Mouse (Mus musculus): ENCODE measurements around the gene Gpr152.
A peak's percentile ranks its signal among the peaks of the same experiment; 100 is the strongest.

The Gpr152 gene

DNA sequence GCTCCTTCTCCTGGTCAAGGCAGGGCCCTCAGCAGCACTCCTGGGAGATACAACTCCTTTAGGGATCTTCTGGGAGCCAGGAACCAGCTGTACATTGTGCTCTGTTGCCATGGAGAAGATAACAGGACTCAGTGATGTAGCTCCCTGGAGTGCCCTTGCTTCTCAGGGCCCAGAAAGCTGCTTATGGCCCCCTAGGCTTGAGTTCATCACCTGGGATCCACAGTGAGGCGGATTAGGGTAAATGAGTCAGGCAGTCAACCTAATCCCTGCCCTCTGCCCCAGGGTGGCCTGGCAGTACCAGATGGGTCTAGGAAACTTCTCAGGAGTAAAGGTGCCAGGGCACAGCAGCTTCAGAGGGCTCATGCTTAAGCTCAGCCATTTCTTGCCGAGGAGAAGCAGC lies at the start of gene Gpr152:
TSS of gene Gpr152 (plus strand) at position 342 of the 400 bp plus-strand sequence.
- DNase-seq (ENCODE audit: low read depth, low spot score): peak; percentile 58

GRCm38 (mm10) chr19:4090446-4090845 lies 49.1 kb upstream of the Gpr152 start:
- DNase-seq (ENCODE audit: low read depth, low spot score): no peak

- no peak for DNase-seq (ENCODE audit: low read depth, low spot score)
Measured at GRCm38 (mm10) chr19:4091383-4091782, 48.2 kb upstream of the Gpr152 start.

DNA sequence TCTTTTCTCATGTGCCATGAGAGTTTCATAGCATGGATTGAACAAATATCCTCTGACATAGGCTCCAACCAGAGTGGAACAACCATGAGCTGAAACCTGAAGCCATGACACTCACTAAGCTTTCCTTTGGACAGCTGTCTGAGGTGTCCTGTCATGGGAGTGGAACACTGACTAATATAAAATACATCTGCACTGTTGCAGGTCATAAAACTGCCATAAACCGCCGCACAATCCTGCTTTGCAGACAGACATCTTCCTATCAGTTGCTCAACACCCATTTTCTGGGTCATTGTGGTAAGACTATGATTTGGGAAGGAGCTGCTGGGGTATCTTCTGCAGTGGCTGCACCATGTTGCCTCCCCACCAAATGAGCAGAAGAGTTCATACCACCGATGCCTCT lies 46.8 kb upstream of the Gpr152 start:
- no peak for DNase-seq (ENCODE audit: low read depth, low spot score)

DNA sequence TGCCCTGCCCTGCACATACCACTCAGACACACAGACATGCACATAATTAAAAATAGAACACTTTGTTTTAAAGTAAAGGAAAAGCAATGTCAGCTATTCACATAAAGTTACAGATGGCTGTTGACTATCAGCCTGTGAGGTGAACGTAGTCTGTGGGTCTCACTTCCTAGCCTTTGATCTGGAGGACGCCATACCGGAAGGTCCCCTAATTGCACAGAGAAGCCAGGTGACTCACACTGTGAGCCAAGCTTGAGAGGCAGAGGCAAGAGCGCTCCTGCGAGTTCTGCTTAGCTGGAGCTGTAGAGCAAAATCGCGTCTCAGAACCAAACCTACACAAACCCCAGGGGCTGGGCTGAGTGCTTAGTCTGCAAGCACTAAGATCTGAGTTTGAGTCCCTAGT lies 45.8 kb upstream of the Gpr152 start:
- DNase-seq (ENCODE audit: low read depth, low spot score): no peak

DNA sequence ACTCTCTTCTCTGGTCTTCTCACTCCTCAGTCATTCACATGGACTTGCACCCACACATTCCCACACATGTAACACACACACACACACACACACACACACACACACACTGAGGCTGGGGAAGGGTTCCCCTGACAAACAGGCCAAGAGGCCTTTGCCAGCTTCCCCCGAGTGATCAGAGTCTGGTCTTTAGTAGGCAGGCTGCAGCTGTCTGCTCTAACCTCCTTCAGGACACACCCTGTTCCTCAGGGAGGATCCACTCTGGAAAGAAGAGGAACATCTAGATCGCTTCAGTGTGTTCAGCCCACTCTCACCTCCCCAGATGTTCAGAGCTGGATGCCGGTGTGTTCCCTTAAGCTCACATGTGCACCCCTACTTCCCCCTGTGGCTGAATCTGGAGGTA lies 45.2 kb upstream of the Gpr152 start:
- no peak for DNase-seq (ENCODE audit: low read depth, low spot score)

DNA sequence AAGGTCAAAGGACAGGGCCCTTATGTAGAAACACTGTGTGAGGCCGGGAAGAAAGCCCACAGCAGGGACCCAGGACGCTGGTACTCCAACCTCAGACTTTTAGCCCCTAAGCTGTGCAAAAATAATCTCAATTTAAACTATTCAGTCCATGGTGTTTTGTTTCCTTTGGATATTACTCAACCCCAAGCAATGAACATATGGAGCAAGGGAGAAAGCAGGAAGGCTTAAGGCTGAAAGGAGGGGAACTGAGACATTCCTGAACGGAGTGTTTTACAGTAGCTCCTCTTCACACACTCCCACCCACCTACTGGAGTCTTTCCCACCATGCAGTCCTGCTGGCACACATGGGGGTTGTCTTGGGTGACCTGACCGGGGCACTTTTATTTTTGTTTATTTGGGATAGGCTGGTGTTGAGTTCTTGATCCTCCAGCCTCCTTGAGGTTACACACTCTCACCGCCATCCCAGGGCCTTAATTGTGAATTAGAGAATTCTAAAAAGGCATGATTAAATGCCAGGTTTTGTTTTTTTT lies 44.7 kb upstream of the Gpr152 start:
- no peak for DNase-seq (ENCODE audit: low read depth, low spot score)

GRCm38 (mm10) chr19:4095802-4096201 lies 43.8 kb upstream of the Gpr152 start:
- DNase-seq (ENCODE audit: low read depth, low spot score): no peak

GRCm38 (mm10) chr19:4096642-4097440 lies 42.7 kb upstream of the Gpr152 start, which contains the start of gene Cdk2ap2:
Gene Cdk2ap2 (plus strand): TSS chr19:4097182.
- peak; percentile 95 for DNase-seq (ENCODE audit: low read depth, low spot score)

DNA sequence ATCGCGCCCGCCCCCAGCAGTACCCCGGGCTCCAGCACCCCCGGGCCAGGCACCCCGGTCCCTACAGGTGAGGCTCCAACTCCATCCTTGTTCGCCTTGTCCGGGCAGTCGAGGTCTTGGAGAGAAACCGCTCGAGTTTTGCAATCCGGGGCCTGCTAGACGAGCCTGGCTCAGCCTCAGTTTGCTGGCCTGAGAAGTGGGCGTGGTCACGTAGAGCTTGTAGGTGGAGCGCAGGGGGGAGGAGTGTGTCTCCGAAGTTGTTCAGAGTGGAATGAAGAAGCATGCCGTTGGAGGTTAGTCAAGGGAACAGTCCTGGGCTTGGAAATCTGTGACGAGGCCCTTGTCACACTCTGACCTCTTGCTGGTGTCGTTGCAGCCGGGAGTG lies 42.2 kb upstream of the Gpr152 start:
- DNase-seq (ENCODE audit: low read depth, low spot score): no peak

GRCm38 (mm10) chr19:4098426-4098825 lies 41.2 kb upstream of the Gpr152 start:
- DNase-seq (ENCODE audit: low read depth, low spot score): no peak

DNA sequence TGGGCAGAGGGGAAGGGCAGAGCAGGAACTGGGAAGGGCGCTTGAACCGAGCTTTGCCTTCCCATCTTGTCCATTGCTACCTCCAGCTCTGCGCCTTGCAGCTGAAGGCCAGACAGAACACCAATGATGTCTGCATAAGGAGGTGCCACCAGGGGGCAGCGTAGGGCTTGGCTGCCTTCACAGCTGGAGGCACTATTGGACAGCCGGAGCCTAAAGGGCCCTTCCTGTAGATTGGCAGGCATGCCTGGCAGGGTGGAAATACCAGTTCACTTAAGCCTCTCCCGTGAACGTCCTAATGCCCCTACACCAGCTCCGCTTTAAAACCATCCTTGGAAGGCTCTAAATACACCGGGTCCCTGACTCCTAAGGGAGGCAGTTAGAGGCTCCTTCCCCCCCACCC lies 40.5 kb upstream of the Gpr152 start:
- peak; percentile 86 for DNase-seq (ENCODE audit: low read depth, low spot score)

DNA sequence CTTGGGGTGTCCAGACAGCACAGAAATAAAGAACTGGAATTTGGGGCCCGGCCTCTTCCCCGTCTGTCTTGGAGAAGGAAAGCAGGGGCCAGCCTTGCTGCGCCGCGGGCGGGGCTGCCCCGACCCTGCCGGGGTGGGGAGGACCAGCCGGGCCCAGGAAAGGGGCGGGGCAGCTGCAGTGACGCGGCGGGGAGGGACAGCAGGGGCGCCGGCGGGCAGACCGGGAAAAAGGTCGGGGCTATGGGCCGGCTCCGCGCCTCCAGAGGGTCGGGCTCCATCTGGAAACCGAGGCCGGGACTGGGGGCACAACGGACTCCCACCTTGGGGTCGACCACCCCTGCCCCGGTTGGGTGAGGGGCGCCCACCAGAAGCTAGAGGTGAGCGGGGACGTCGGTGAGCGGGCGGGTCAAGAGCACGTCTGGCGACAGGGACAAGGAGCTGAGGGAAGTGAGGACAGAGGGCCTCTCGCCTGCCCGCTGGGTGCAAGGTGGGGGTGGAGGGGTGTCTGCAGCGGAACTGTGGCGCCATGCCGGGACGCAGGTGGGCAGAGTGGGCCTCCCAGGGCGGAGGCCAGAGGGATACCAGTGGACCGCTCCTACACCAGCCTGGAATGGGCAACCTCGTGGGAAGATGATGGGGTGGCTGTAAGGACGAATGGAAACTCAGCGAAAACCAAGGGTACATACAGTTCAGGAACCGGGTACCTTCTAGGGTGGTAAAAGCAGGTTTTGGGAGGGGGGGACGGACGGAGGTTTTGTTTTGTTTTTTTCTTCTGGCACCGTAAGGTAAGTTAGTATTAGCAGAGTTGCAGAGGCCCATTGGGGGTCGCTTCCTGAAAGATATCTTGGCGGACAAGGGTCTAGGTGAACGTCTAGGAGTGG lies 39.5 kb upstream of the Gpr152 start, which contains the start of gene Pitpnm1:
TSS of gene Pitpnm1 (plus strand) at position 162 of the 881 bp plus-strand sequence.
- no peak for DNase-seq (ENCODE audit: low read depth, low spot score)

GRCm38 (mm10) chr19:4100718-4101261 lies 38.8 kb upstream of the Gpr152 start:
- peak; percentile 73 for DNase-seq (ENCODE audit: low read depth, low spot score)

DNA sequence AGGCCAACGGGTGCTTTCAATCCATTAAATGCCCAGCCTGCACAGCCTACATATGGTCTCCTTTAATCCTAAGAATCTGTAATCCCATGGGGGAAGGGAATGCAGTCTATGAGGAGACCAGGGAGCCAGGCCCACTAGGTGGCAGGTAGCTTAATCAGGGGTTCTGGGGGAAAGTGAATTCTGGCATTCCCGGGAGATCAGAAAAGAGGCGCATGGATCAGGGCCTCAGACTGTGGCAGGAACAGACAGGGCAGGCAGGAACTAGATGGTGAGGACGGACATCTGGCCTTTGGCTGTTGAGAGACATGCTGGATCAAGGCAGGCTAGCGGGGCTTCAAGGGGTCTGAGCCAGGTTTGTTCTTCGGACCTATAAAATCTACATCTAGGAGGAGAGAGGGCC lies 38.1 kb upstream of the Gpr152 start:
- DNase-seq (ENCODE audit: low read depth, low spot score): peak; percentile 83

DNA sequence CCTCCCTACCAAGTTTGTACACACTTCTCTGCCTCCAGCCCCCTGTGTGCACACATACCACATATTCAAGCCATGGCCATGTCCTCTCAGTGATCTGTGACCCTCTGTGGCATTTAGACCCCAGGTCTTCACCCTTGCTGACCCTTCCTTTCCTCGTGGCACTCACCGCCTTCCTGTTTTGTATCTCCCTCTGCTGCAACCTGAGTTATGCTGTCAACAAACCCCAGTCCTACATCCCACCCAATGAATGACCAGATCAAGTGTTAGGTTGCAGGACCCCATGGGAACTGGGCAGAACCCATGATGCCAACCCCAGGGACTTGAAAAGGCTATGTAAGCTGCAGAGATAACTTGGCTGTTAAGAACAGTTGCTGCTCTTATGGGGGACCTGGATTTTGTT lies 37.5 kb upstream of the Gpr152 start:
- no peak for DNase-seq (ENCODE audit: low read depth, low spot score)

DNA sequence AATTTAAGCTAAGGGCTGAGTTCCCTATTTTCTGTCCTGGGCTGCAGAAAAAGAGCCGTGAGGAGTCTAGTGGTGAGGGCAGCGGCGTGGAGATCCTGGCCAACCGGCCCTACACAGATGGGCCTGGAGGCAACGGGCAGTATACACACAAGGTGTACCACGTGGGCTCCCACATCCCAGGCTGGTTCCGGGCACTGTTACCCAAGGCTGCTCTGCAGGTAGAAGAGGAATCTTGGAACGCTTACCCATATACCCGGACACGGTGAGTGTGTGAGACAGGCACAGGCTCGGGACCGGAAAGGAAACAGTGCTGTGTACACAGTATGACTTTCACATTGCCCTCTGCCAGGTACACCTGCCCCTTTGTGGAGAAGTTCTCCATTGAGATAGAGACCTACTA lies 37.0 kb upstream of the Gpr152 start:
- no peak for DNase-seq (ENCODE audit: low read depth, low spot score)

- DNase-seq (ENCODE audit: low read depth, low spot score): no peak
Measured at GRCm38 (mm10) chr19:4103294-4103693, 36.3 kb upstream of the Gpr152 start.

GRCm38 (mm10) chr19:4103792-4104191 lies 35.8 kb upstream of the Gpr152 start:
- no peak for DNase-seq (ENCODE audit: low read depth, low spot score)

DNA sequence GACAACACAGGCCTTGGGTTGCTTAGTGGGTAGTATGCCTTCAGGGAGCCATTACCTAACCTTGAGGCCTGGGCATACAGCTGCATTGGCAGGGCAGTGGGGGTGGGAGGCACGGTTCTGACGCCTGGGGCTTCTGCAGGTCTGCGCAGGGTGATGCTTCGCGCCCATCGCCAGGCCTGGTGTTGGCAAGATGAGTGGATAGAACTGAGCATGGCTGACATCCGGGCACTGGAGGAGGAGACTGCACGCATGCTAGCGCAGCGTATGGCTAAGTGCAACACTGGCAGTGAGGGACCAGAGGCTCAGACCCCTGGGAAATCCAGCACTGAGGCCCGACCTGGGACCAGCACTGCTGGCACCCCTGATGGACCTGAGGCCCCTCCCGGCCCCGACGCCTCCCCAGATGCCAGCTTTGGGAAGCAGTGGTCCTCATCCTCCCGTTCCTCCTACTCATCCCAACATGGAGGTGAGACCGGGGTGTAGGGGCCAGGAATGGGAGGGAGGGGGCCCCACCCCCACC lies 34.9 kb upstream of the Gpr152 start:
- no peak for DNase-seq (ENCODE audit: low read depth, low spot score)

DNA sequence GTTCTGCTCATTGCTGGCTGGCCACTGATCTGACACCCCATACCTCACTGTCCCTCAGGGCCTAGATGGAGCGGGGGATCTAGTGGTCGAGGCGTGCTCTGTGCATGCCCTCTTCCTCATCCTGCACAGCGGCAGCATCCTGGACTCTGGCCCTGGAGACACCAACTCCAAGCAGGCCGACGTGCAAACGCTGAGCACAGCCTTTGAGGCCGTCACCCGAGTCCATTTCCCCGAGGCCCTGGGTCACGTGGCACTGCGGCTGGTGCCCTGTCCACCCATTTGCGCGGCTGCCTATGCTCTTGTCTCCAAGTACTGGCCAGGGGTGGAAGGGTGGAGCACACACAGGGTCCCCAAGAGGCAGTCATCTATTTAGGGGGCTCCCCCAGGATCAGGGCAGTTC lies 32.9 kb upstream of the Gpr152 start:
- DNase-seq (ENCODE audit: low read depth, low spot score): no peak

DNA sequence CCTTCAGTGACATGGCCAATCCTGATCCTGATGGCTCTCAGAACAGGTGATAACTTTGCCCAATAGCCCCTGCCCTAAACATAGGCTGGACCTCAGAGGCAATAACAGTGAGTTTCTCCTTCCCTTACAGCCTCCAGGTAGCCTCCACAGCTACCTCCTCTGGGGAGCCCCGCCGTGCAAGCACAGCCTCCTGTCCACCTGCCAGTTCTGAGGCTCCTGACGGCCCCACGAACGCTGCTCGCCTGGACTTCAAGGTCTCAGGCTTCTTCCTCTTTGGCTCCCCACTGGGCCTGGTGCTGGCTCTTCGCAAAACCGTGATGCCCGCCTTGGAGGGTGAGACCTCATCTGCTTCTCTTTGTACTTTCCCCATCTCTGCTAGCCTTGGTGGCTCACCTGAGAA lies 31.1 kb upstream of the Gpr152 start:
- DNase-seq (ENCODE audit: low read depth, low spot score): no peak

Measured in retina, postnatal 7 days (tissue).